Mouse (Mus musculus) liver, embryonic 14.5 days (tissue): ENCODE results near the gene Tuba3b.

Experiments used
- CTCF ChIP-seq: IDR thresholded peaks from 2 replicates; pipeline ENCODE4 v1.5.1; 2016; ENCODE audit warnings: antibody characterized with exemption, low read depth, control low read depth
- EP300 ChIP-seq: IDR thresholded peaks from 2 replicates; pipeline ENCODE4 v1.6.1; 2016; ENCODE audit warnings: antibody characterized with exemption, low read depth

GRCm38 (mm10) chr6:145652986-145653385 is 37.4 kb downstream of the Tuba3b start:
- no peak for TF ChIP-seq CTCF
- no peak for TF ChIP-seq EP300
